Mouse (Mus musculus) lung, adult 2 months (tissue): ENCODE results near the gene Itch.

ENCODE experiments used
- CTCF ChIP-seq: fragments of 200-500 bp; IDR thresholded peaks from 2 replicates; pipeline ENCODE4 v1.5.1; 2011; ENCODE audit warnings: mild to moderate bottlenecking, low read length, control low read depth; ENCODE audit not compliant: insufficient read depth
- POLR2A ChIP-seq: fragments of 200-500 bp; IDR thresholded peaks from 2 replicates; pipeline ENCODE4 v1.6.1; 2011; ENCODE audit warnings: low read depth, mild to moderate bottlenecking, control low read depth, low read length, borderline replicate concordance; ENCODE audit errors: extremely low read depth

GRCm38 (mm10) chr2:155236362-155236992, 103.2 kb downstream of the Itch start, which contains the start of gene Dynlrb1:
- TF ChIP-seq POLR2A = peak; percentile 92
- TF ChIP-seq CTCF = no peak
